Mouse (Mus musculus): ENCODE data around the gene Olfr1223. TPM values are rescaled to one million over a fixed set of nuclear protein-coding genes. Genes with fewer than 3 reads are reported as not detected.

The Olfr1223 gene
- total RNA-seq, 1 experiment, result not detected

- no peak within 1 kb of the TSS for H3K27ac ChIP-seq (ENCODE audit: insufficient read depth, low read depth, low read length, poor library complexity, severe bottlenecking)
- no peak for DNase-seq (ENCODE audit: low read depth, low spot score)
- in situ Hi-C loops (cut with MboI; ENCODE audit: low sequenced_read_pairs in 2 of 2, unreplicated experiment in 2 of 2), result no loop called here
- no peak within 1 kb of the TSS for H3K9ac ChIP-seq (ENCODE audit: insufficient read depth, low read depth, low read length, poor library complexity, severe bottlenecking)
- H3K4me3 ChIP-seq (ENCODE audit: insufficient read depth in 1 of 2, low read depth in 1 of 2, low read length in 2 of 2, poor library complexity in 1 of 2, severe bottlenecking in 1 of 2), result no peak within 1 kb of the TSS
- TF ChIP-seq HCFC1 (IDR thresholded peaks at IDR 0.05; ENCODE audit: borderline replicate concordance, insufficient read depth, low read length) (no peak), ZC3H11A (IDR thresholded peaks at IDR 0.05; ENCODE audit: borderline replicate concordance, low read depth, low read length) (no peak), MAFK (IDR thresholded peaks at IDR 0.05; ENCODE audit: insufficient read depth, low read depth, low read length) (no peak), ZNF384 (IDR thresholded peaks at IDR 0.05; ENCODE audit: low read depth, low read length) (no peak), CHD2 (IDR thresholded peaks at IDR 0.05; ENCODE audit: low read depth, low read length) (no peak)
- no peaks in the 10 kb centered on the region for H3K9me3 ChIP-seq (ENCODE audit: control insufficient read depth, insufficient read depth, low read depth, low read length)
- no peaks in the 10 kb centered on the region for H3K36me3 ChIP-seq (ENCODE audit: control insufficient read depth, insufficient read depth, low read length, poor library complexity, severe bottlenecking)
- H3K4me1 ChIP-seq (ENCODE audit: control insufficient read depth in 2 of 2, insufficient read depth in 2 of 2, low read length in 2 of 2, poor library complexity in 1 of 2), result no peaks in the 10 kb centered on the region
Observed at GRCm38 (mm10) chr2:89132954-89133353, 18.4 kb downstream of the Olfr1223 start, which contains the start of gene Olfr1222. Gene Olfr1222, minus strand, starts transcription at chr2:89133054.

DNA sequence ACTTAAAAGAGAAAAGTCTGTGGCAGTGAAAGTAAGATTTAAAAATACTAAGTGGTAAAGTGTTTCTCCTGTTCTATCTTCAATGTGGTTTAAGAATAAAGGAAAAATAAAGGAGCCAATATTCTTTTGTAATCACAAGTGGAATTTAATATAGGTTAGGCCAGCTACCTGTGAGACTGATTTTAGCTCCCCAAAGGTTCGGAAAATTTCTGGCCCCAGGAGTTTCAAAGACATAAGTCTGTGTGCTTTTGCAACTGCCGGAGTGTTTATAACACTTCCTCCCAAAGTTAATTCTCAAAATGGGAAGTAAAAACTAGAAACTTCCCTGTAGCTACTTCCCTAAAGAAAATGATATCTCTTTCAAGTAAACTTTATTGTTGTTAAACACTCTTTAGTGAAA, 34.2 kb downstream of the Olfr1223 start, which contains the start of gene Olfr1221:
TSS of gene Olfr1221 (minus strand) at position 101 of the 400 bp plus-strand sequence.
- no peaks in the 10 kb centered on the region for H3K9me3 ChIP-seq (ENCODE audit: control insufficient read depth, insufficient read depth, low read depth, low read length)
- no peak within 1 kb of the TSS for H3K27ac ChIP-seq (ENCODE audit: insufficient read depth, low read depth, low read length, poor library complexity, severe bottlenecking)
- no peak within 1 kb of the TSS for H3K4me3 ChIP-seq (ENCODE audit: insufficient read depth in 1 of 2, low read depth in 1 of 2, low read length in 2 of 2, poor library complexity in 1 of 2, severe bottlenecking in 1 of 2)
- no peak within 1 kb of the TSS for H3K9ac ChIP-seq (ENCODE audit: insufficient read depth, low read depth, low read length, poor library complexity, severe bottlenecking)
- no peaks in the 10 kb centered on the region for H3K4me1 ChIP-seq (ENCODE audit: control insufficient read depth in 2 of 2, insufficient read depth in 2 of 2, low read length in 2 of 2, poor library complexity in 1 of 2)
- TF ChIP-seq ZC3H11A (IDR thresholded peaks at IDR 0.05; ENCODE audit: borderline replicate concordance, low read depth, low read length) (no peak), ZNF384 (IDR thresholded peaks at IDR 0.05; ENCODE audit: low read depth, low read length) (no peak), MAFK (IDR thresholded peaks at IDR 0.05; ENCODE audit: insufficient read depth, low read depth, low read length) (no peak), HCFC1 (IDR thresholded peaks at IDR 0.05; ENCODE audit: borderline replicate concordance, insufficient read depth, low read length) (no peak), CHD2 (IDR thresholded peaks at IDR 0.05; ENCODE audit: low read depth, low read length) (no peak)
- no peaks in the 10 kb centered on the region for H3K36me3 ChIP-seq (ENCODE audit: control insufficient read depth, insufficient read depth, low read length, poor library complexity, severe bottlenecking)
- no peak for DNase-seq (ENCODE audit: low read depth, low spot score)
- in situ Hi-C loops (cut with MboI; ENCODE audit: low sequenced_read_pairs in 2 of 2, unreplicated experiment in 2 of 2), result no loop called here

DNA sequence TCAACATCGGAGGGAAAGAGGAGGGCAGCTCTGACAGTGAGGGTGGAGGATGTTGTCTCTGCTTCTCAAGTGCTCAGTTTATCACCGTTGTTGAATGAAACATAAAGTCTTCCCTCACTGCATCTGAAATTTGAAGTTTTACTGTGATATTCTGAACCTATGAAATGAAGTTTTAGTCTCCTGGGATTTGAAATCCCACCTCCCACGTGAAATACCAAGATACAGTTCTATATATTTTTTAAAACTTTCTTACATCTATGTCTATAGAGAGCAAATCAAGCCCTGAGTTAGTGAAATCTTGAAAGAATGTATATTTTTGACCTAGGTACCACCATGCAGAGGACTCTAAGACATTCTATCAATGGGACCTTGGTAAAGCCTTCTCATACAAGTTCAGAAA, 44.6 kb downstream of the Olfr1223 start, which contains the start of gene Olfr1220:
TSS of gene Olfr1220 (minus strand) at position 101 of the 400 bp plus-strand sequence.
- Histone ChIP-seq H3K36me3 (ENCODE audit: control insufficient read depth, insufficient read depth, low read length, poor library complexity, severe bottlenecking) (no peaks in the 10 kb centered on the region), H3K4me3 (ENCODE audit: insufficient read depth in 1 of 2, low read depth in 1 of 2, low read length in 2 of 2, poor library complexity in 1 of 2, severe bottlenecking in 1 of 2) (no peak within 1 kb of the TSS), H3K9ac (ENCODE audit: insufficient read depth, low read depth, low read length, poor library complexity, severe bottlenecking) (no peak within 1 kb of the TSS), H3K4me1 (ENCODE audit: control insufficient read depth in 2 of 2, insufficient read depth in 2 of 2, low read length in 2 of 2, poor library complexity in 1 of 2) (no peaks in the 10 kb centered on the region), H3K9me3 (ENCODE audit: control insufficient read depth, insufficient read depth, low read depth, low read length) (no peaks in the 10 kb centered on the region), H3K27ac (ENCODE audit: insufficient read depth, low read depth, low read length, poor library complexity, severe bottlenecking) (no peak within 1 kb of the TSS)
- no peak for DNase-seq (ENCODE audit: low read depth, low spot score)
- TF ChIP-seq ZNF384 (IDR thresholded peaks at IDR 0.05; ENCODE audit: low read depth, low read length), result no peak
- no peak for TF ChIP-seq HCFC1 (IDR thresholded peaks at IDR 0.05; ENCODE audit: borderline replicate concordance, insufficient read depth, low read length)
- no peak for TF ChIP-seq MAFK (IDR thresholded peaks at IDR 0.05; ENCODE audit: insufficient read depth, low read depth, low read length)
- no peak for TF ChIP-seq ZC3H11A (IDR thresholded peaks at IDR 0.05; ENCODE audit: borderline replicate concordance, low read depth, low read length)
- no peak for TF ChIP-seq CHD2 (IDR thresholded peaks at IDR 0.05; ENCODE audit: low read depth, low read length)
- in situ Hi-C loops (cut with MboI; ENCODE audit: low sequenced_read_pairs in 2 of 2, unreplicated experiment in 2 of 2), result no loop called here

DNA sequence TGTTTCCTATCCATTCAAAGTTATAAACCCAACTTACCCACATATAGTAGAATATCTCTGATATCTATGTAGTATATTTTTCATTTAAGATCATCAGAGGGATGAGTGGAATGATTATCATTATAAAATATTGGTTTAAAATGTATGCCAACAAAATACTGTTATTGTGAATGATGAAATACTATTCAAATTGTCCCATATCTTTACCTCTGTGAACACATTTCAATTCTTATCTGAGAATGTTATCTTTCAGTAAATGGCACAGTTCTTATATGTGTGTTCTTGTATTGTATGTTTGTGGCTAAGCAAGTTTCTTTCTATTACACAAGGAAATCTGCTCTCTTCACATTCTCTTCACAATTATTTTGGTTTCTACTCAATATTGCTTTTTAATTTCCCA, 45.7 kb downstream of the Olfr1223 start:
- TF ChIP-seq ZC3H11A (IDR thresholded peaks at IDR 0.05; ENCODE audit: borderline replicate concordance, low read depth, low read length), result no peak
- no peak for TF ChIP-seq MAFK (IDR thresholded peaks at IDR 0.05; ENCODE audit: insufficient read depth, low read depth, low read length)
- TF ChIP-seq ZNF384 (IDR thresholded peaks at IDR 0.05; ENCODE audit: low read depth, low read length), result no peak
- TF ChIP-seq CHD2 (IDR thresholded peaks at IDR 0.05; ENCODE audit: low read depth, low read length), result no peak
- no peak for TF ChIP-seq HCFC1 (IDR thresholded peaks at IDR 0.05; ENCODE audit: borderline replicate concordance, insufficient read depth, low read length)
- H3K36me3 ChIP-seq (ENCODE audit: control insufficient read depth, insufficient read depth, low read length, poor library complexity, severe bottlenecking), result no peaks in the 10 kb centered on the region
- no peak overlapping the region for H3K4me3 ChIP-seq (ENCODE audit: insufficient read depth in 1 of 2, low read depth in 1 of 2, low read length in 2 of 2, poor library complexity in 1 of 2, severe bottlenecking in 1 of 2)
- no peak overlapping the region for H3K27ac ChIP-seq (ENCODE audit: insufficient read depth, low read depth, low read length, poor library complexity, severe bottlenecking)
- no peak for DNase-seq (ENCODE audit: low read depth, low spot score)
- H3K9me3 ChIP-seq (ENCODE audit: control insufficient read depth, insufficient read depth, low read depth, low read length), result no peaks in the 10 kb centered on the region
- no peaks in the 10 kb centered on the region for H3K4me1 ChIP-seq (ENCODE audit: control insufficient read depth in 2 of 2, insufficient read depth in 2 of 2, low read length in 2 of 2, poor library complexity in 1 of 2)
- in situ Hi-C loops (cut with MboI; ENCODE audit: low sequenced_read_pairs in 2 of 2, unreplicated experiment in 2 of 2), result no loop called here
- no peak overlapping the region for H3K9ac ChIP-seq (ENCODE audit: insufficient read depth, low read depth, low read length, poor library complexity, severe bottlenecking)
